Mouse (Mus musculus) spleen, adult 2 months (tissue): ENCODE results near the gene Dgcr2.

Experiments
- CTCF ChIP-seq: fragments of 200-500 bp; IDR thresholded peaks from 2 replicates; pipeline ENCODE4 v1.5.1; 2011; ENCODE audit warnings: mild to moderate bottlenecking, inconsistent platforms; ENCODE audit not compliant: insufficient read depth, insufficient read length, insufficient replicate concordance; ENCODE audit errors: extremely low read depth
- POLR2A ChIP-seq: fragments of 200-500 bp; IDR thresholded peaks from 2 replicates; pipeline ENCODE4 v1.6.1; 2011; ENCODE audit warnings: low read depth, low read length, inconsistent platforms

DNA sequence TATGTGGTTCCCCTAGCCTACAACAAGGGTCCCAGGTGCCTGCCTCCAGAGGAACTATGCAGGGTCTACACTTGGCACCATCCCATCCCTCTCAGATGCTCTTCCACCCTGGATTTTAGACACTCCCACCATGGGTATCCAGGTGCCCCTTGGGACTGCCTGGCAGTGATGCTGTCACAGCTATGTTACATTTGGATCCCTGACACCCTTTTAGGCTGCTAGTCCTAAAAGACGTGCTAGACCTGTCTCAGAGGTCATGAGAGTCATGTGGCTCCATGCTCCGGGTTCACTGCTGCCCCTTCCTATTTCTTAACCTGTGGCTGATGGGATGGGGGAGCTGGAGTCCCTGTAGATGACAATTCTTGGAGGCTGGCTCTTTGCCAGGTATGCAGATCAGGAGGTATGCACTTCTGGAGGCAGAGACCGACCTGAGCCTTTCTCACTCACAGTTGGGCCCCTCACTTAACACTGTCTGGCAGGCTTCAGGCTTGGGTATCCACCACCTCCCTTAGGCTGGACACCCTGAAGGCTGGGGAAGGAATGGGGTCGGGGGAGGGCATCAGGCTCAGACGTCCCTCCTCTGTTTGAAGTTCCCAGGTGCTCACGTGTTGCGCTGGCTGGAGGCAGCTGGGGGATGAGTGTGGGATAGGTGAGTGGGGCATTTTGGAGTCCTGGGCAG lies 96.4 kb downstream of the Dgcr2 start:
- TF ChIP-seq POLR2A (no peak), CTCF (no peak)
